Mouse (Mus musculus) liver, embryonic 12.5 days (tissue): ENCODE measurements around the gene Map10. TPM values are rescaled to one million over a fixed set of nuclear protein-coding genes. Genes with fewer than 3 reads are reported as not detected.

ENCODE experiments used
- polyA plus RNA-seq: library from polyadenylated mRNA; unstranded; fragments of >200 nt; fragmentation: Nextera tagmentation; extraction: Ambion mirVana; gene quantifications from 2 replicates; pipeline ENCODE4 v1.2.1, GENCODE M21; 2016

Gene Map10
- polyA plus RNA-seq, 1 experiment from 2014 or later: 1.3 TPM

Other genes with a start within 250 kb of the Map10 start
- gene Sipa1l2, start 100.0 kb upstream of the Map10 start, polyA plus RNA-seq: 1.9 and 2.3 TPM in 2 replicates
- 22.2 and 22.5 TPM in 2 replicates for gene Ntpcr, start 60.1 kb downstream of the Map10 start, polyA plus RNA-seq
- 0.38 and 0.53 TPM in 2 replicates for gene Pcnx2, start 228.5 kb downstream of the Map10 start, polyA plus RNA-seq
- gene Map3k21, start 240.6 kb downstream of the Map10 start, polyA plus RNA-seq: 0.02 and 0.07 TPM in 2 replicates